Mouse (Mus musculus): ENCODE measurements around the gene Syt7.
A peak's percentile ranks its signal among the peaks of the same experiment; 100 is the strongest.

Syt7 gene

GRCm38 (mm10) chr19:10379978-10380377 is 8.9 kb upstream of the Syt7 start:
- DNase-seq (ENCODE audit: extremely low read depth, insufficient read length, low spot score), result no peak

- DNase-seq (ENCODE audit: extremely low read depth, insufficient read length, low spot score), result no peak
Measured at GRCm38 (mm10) chr19:10387660-10388059, 1.2 kb upstream of the Syt7 start.

- DNase-seq (ENCODE audit: extremely low read depth, insufficient read length, low spot score), result no peak
Measured at GRCm38 (mm10) chr19:10389391-10390098, 655 bp downstream of the Syt7 start.

GRCm38 (mm10) chr19:10390099-10390680 is 1.3 kb downstream of the Syt7 start:
- no peak for DNase-seq (ENCODE audit: extremely low read depth, insufficient read length, low spot score)

GRCm38 (mm10) chr19:10391028-10391427 is 2.1 kb downstream of the Syt7 start:
- DNase-seq (ENCODE audit: extremely low read depth, insufficient read length, low spot score), result no peak

GRCm38 (mm10) chr19:10391995-10392394 is 3.1 kb downstream of the Syt7 start:
- no peak for DNase-seq (ENCODE audit: extremely low read depth, insufficient read length, low spot score)

- no peak for DNase-seq (ENCODE audit: extremely low read depth, insufficient read length, low spot score)
Measured at GRCm38 (mm10) chr19:10393471-10393870, 4.6 kb downstream of the Syt7 start.

GRCm38 (mm10) chr19:10393874-10394500 is 5.1 kb downstream of the Syt7 start:
- DNase-seq (ENCODE audit: extremely low read depth, insufficient read length, low spot score), result no peak

- no peak for DNase-seq (ENCODE audit: extremely low read depth, insufficient read length, low spot score)
Measured at GRCm38 (mm10) chr19:10395174-10395573, 6.3 kb downstream of the Syt7 start.

- DNase-seq (ENCODE audit: extremely low read depth, insufficient read length, low spot score), result no peak
Measured at GRCm38 (mm10) chr19:10396962-10397361, 8.1 kb downstream of the Syt7 start.

- DNase-seq (ENCODE audit: extremely low read depth, insufficient read length, low spot score), result no peak
Measured at GRCm38 (mm10) chr19:10397479-10398153, 8.7 kb downstream of the Syt7 start.

- DNase-seq (ENCODE audit: extremely low read depth, insufficient read length, low spot score), result no peak
Measured at GRCm38 (mm10) chr19:10398296-10398695, 9.4 kb downstream of the Syt7 start.

GRCm38 (mm10) chr19:10402771-10403494 is 14.0 kb downstream of the Syt7 start:
- DNase-seq (ENCODE audit: extremely low read depth, insufficient read length, low spot score), result no peak

GRCm38 (mm10) chr19:10403593-10404380 is 14.9 kb downstream of the Syt7 start:
- DNase-seq (ENCODE audit: extremely low read depth, insufficient read length, low spot score), result no peak

GRCm38 (mm10) chr19:10404424-10404823 is 15.5 kb downstream of the Syt7 start:
- no peak for DNase-seq (ENCODE audit: extremely low read depth, insufficient read length, low spot score)

GRCm38 (mm10) chr19:10404911-10405310 is 16.0 kb downstream of the Syt7 start:
- DNase-seq (ENCODE audit: extremely low read depth, insufficient read length, low spot score), result no peak

GRCm38 (mm10) chr19:10413701-10414242 is 24.9 kb downstream of the Syt7 start:
- DNase-seq (ENCODE audit: extremely low read depth, insufficient read length, low spot score), result no peak

- DNase-seq (ENCODE audit: extremely low read depth, insufficient read length, low spot score), result no peak
Measured at GRCm38 (mm10) chr19:10415508-10415907, 26.6 kb downstream of the Syt7 start.

GRCm38 (mm10) chr19:10416889-10417288 is 28.0 kb downstream of the Syt7 start:
- no peak for DNase-seq (ENCODE audit: extremely low read depth, insufficient read length, low spot score)

GRCm38 (mm10) chr19:10417436-10417835 is 28.5 kb downstream of the Syt7 start:
- DNase-seq (ENCODE audit: extremely low read depth, insufficient read length, low spot score), result peak; percentile 80
